Mouse (Mus musculus): ENCODE data around the gene Crabp2.
A peak's percentile ranks its signal among the peaks of the same experiment; 100 is the strongest.

The Crabp2 gene

DNA sequence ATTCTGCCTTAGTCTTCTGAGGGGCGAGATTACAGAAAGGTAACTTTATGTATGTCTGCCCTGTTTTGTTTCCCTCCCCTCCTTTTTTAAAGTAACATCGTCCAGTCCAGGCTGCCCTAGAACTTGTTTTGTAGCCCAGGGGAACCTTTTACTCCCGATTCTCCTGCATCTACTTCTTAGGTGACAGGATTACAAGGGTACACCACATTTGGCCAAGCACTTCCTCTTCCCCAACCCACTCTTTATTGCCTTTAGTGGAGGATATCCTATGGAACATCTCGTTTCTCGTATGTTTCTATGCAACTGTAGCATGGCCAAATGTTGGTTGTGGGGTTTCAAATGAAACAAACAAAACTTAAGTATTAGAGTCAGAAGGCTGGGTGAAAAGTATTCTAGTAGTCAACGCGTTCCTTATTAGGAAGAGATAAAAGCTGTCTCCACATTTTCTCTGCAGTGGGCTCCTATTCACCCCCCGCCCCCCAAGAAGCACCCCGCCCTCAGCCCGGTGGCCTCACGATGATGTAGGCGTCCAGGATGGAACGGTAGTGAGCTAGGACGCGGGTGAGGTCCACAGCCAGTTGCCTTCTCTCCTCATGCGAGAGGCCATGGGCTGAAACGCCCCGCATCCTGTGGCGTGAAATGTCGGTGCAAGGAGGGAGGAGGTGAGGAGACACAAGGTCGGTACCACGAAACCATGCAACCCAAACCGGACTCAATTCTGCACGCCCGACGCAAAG lies 19.0 kb upstream of the Crabp2 start:
- DNase-seq = no peak

DNA sequence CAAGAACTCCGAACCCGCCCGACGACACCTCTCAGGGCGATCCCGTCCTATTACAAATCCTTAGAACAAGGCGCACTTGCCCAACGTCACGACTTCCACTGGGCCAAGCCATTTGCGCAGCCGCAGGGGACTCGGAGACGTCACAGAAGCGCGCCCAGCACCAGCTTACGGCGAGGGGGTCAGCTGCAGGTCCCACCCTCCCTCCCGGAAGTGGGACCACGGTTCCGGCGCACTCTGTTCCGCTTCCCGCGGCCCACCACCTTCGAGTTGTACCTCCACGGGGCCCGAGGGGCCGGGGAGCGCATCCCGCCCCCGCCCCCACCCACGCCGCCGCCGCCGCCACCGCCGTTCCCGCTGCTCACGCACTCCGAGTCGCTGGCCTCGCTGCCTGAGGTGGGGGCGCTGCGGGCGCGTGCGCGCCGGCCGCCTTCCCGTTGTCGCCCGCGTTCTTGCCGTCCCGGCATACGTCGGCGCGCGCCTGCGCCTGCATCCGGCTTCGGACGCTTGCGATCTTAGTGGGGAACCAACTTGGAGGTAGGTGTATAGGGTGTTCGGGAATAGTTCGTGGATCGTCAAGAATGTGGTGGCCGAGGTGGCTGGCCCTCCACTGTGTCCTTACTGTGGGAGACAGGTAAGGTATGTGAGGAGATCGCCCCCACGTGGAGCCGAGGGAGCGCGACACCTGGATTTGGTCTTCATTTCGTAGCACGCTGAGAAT lies 18.2 kb upstream of the Crabp2 start, which contains the start of the genes Isg20l2 and Rrnad1:
Gene Isg20l2 (plus strand): TSS at position 237 of the 718 bp plus-strand sequence.
Gene Rrnad1 (minus strand): TSS at position 640 of the 718 bp plus-strand sequence.
- DNase-seq = peak; percentile 97

DNA sequence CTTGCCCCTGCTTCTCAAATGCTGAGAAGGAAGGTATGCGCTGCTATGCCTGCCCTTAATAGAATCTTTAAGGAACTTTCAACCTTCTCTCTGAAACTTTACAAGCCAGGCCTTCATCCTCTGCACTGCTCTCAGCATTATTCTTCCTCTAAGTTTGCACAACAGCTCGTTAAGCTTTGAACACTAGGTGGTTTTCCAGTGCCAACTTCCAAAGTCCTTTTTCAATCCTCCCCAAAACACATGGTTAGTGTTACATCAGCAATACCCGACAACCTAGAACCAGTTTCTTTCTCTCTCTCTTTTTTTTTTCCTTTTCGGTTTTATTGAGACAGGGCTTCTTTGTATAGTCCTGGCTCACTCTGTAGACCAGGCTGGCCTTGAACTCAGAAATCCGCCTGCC lies 14.4 kb upstream of the Crabp2 start:
- no peak for DNase-seq

DNA sequence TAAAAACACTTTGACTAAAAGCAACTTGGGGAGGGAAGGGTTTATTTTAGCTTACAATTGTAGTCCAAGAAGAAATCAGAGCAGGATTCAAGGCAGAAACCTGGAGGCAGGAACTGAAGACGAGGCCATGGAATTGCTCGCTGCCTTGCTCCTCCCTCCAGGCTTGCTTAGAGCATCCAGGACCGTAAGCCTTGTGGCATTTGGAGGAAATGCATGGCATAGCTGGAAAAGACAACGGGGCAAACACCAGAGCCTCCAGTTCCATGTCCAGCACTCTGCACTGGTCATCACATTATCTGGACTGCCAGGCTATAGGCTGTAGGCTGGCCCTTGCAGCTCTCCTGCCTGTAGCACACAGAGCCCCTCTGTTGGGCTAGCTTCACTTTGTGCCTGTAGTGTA lies 14.0 kb upstream of the Crabp2 start:
- no peak for DNase-seq

DNA sequence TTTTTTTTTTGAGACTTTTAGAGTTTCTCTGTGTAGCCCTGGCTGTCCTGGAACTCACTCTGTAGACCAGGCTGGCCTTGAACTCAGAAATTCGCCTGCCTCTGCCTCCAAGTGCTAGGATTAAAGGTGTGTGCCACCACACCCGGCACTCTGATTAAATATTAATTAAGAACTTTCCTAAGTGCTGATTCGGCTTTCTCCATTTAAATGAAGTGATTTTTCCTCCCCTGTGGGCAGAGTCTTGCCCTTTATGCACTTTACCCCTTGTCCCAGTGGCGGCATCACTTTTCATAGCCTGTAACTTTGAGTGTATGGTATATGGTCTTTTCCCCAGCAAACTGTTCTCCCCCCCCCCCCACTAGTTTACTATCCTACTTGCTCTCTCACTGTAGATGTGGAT lies 13.3 kb upstream of the Crabp2 start:
- no peak for DNase-seq

DNA sequence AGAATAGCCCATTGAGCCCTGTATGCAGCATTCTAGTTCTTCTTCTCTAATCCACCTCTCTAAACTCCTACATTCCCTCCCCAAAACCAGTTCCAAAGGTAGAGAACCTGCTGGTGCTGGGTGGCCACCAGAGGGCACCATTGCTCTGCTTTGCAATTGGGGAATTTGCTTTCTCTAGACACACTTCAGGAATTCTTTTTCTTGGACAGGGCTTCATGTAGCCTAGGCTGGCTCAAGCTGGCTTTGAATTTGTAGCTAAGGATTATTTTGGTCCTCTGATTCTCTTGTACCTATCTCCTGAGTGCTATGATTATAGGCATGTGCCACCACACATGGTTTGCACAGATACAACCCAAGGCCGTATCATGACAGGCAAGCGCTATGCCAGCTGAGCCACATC lies 12.7 kb upstream of the Crabp2 start:
- peak; percentile 50 for DNase-seq

DNA sequence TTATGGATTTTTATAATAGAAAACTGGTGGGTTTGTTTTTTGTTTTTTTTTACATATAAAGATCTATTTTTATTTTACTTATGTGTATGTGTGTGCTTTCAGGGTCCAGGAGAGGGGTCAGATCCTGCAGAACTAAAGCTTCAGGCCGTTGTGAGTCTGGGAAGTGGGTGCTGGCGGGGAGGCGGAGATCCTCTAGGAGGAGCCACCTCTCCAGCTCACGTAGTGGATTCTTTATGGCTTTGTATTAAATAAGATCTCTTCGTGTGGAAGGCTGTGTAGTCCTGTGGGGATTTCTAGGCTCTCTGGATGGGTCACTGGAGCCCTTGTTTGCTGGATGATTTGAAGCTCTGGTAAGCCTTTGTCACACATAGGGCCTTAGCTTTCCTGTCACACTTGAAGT lies 7.9 kb upstream of the Crabp2 start:
- no peak for DNase-seq

DNA sequence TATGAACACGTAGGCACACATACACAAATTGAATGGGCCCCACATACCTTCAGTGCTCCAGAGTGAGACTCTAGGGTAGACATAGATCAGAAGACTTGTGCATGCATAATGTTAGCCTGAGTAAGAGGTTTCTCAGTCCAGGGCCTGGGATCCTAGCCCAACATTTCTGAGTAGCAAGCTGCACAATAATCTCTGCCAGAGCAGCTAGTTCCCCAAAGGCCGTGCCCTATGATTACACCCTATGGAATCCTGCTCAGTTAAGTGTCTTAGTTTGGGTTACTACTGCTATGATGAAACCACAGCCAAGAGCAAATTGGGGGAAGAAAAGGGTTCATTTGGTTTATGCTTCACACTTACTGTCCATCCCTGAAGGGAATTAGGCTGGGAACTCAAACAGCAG lies 6.0 kb upstream of the Crabp2 start:
- no peak for DNase-seq

DNA sequence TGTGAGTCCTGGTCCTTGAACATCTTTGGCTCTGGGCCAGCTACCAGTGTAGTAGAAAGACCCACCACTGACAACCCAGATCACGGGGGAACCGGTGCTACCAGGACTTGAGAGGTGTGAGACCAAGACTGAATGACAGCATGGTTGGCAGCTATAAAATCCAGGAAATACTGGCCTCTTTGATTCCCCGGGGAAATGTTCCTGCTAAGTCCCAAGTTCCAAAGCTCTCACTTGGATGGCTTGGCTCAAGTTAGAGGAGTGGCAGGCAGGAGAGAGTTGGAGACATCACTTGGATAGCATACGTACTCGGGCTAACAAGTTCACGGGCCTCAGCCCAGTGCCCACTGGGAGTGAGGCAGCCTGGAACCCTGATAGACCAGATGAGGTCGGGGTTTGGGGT lies 4.9 kb upstream of the Crabp2 start:
- no peak for DNase-seq

DNA sequence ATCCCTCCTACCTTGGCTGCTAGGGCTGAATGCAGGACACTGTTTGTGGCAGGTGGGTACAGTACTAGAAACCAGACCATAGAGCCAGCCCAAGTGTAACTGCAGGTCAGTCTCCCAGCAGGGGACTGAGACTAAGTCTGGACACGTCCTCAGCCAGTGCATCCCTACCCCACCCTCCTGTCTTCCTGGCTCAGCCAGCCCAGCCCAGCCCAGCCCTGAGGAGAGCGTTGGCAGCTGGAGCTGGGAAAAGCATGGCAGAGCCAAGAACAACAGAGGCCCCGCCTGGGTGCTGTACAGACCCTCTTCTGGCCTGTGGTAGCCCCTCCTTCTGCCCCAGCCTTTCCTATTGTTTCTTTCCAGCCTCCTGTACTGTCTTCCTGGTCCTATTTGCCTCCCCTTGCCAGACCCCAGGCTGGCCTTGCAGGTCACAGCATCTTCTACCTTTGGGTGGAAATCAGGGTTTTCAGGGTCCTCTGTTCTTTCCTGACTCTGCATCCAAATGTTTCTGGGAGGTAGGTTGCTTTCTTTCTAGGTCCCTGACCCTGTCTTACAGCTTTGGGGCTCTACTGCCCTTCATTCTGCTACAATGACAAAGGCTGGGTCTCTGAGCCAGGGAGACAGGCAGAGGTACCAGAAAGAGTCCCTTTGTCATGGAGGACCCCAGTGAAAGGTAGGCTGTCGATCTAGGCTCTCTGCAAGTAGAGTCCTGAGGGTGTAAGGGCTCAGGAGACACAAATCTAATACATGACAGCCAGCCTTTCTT lies 3.4 kb upstream of the Crabp2 start:
- DNase-seq = no peak

DNA sequence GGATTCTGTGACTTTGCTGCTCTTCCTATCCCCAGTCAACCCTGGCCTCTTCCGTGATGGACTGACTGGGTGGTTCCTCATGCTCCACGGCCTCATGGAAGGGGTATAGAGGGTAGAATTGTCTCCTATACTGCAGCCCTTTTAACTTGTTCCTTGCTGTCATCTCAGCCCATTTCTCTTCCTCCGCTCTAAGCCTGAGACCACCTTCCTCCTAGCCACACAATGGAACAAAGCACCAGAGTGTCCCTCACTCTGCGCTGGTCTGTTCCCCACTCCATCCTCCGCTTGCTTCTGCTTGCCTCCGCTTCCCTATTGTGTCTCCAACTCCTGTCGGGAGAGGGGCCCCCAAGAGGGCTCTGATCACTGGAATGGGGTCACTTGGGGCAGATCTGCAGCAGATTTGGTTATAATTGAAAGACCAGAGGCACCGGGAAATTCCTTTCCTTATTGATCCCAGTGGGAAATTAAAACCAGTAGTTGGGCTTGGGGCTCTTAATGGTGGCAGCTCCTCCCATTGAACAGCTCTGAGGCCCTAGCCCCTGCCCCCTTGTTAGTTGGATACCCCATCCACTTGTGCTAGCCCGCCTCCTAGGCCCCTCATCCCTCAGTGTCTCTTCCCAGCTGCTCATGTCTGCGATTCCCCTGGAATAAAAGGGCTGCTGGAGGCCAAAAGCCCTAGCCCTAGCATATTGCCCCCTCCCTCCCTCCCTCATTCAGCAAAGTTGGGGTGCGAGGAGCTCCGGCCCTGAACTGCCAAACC lies 2.5 kb upstream of the Crabp2 start:
- DNase-seq = no peak

DNA sequence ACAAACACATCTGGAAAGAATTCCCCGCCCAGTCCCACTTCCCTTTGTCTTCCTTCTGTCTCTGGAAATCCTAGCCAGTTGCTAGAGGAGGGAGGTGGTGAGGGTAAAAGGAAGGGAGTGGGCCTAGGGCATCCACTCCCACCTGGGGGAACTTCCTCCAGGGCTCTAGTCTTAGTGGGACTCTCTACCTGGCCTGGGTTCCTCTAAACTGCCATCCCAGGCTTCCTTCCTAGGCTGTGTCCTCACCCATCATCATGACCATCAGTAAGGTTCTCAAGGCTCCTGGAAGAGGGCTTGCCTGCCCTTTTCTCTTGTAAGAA lies 2.0 kb upstream of the Crabp2 start:
- no peak for DNase-seq

DNA sequence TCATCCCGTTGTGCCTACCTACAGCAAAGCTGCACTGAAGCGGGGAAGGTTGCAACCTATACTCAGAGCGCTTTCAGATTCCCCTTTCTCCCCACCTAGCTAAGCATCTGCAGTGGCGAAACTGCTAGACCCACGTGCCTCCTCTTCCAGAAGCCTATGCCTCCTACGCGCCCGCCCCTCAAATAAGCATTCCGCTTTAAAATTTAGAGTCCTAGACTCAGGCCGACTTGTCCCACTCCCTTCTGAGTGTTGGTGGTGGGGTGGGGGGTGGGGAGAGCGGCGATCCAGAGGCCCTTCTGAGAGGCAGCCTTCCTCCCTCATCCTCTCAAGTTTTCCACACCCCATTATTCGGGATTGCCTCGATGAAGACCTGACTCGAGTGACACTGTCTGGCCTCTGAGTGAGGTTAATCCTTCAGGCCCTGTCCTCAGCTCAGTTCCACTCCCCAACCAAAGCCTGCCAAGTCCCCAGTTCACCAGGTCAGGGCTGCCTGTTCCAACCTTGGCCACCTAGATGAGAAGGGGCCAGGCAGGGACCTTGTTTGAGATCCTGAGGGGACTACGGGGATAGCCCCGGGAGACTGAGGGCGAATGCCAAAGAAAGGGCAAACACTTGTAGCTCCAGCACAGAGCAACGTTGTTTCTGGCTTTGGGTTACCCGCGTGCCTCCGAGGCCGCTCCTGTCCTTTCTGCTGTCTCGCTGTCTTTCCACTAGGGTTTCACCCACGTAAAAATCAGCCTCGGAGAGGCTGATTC lies 1.2 kb upstream of the Crabp2 start:
- no peak for DNase-seq

DNA sequence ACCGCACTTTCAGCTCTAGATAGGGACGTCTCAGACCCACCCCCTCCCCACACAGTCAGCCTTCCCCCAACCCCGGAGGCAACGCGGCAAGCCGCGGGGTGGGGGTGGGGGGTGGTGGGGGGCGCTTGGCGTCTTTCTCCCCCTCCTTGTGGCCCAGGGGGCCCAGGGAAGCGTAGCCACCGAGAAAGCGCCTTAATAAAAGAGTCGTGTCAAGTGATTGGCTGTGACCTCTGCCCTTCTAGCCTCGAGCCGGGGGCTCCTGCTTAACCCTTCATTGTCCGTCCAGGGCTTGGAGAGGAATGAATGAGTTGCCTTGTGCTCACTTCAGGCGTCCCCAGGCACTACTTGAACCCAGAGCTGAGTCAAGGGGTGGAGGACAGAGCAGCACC lies 661 bp upstream of the Crabp2 start:
- DNase-seq = no peak

DNA sequence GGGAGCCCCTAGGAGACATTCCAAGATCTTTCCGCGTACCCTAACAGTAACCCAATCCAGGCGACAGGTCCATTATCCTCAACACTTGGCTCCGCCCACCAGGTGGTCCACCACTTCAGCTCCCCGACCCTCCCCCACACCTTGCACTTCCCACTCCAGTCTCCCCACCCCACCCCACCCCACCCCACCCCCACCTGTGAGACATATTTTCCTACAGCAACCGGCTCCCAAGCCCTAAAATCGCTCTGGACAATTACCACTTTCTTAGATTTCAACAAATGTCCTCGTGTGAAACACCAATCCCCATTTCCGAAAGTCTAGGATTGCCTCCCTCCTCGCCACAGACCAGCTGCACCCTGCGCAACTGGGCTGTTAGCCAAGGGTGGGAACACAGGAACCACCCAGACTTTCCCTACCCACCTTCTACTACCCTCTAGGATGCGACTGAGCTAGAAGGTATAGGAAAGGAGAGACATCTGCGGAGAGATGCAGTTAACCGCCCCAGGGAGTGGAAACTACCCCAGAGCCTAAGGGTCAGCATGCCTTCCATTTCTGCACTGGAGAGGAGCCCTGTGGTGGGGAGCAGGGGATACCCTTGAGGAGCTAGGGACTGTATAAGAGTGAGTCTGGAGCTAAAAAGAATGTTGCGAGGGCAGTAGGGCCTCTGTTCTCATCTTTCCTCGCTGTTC lies 944 bp downstream of the Crabp2 start:
- DNase-seq = no peak

DNA sequence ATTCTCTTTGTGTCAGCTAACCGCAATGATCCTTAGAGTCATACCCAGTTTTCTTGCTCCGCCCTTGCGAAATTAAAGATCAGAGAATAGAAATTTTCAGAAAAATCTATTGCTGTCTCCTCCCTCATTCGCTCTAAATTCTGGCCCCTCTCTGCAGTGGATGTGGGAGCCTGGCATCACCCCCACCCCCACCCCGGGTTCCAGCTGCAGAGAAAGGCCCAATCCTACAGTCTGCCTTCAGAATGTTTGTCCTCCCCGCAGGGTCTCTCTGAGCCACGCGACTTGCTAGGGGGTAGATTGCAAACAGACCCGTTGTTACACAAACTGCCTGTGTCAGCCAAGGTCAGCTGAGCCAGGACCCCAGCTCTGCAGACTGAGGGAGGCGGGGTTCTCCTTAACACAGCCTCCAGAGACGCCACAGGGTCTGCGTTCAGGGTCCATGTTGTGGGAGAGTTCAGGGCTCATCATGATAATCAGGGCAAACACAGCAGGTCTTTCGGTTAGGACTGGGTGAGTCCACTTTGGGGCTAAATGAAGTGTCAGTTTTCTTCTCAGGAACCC lies 1.6 kb downstream of the Crabp2 start:
- DNase-seq = no peak

DNA sequence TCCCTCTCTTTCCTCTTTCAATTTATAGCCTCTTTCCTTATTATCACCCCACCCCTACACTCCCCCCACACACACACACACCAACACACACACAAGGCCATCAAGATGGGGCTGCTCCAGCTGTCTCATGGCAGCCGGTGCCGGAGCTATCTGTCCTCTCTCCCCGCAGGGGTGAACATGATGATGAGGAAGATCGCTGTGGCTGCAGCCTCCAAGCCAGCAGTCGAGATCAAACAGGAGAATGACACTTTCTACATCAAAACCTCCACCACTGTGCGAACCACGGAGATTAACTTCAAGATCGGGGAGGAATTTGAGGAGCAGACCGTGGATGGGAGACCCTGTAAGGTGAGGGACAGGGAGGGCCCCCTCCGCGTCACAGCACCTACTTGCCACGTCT lies 3.5 kb downstream of the Crabp2 start:
- DNase-seq = no peak

DNA sequence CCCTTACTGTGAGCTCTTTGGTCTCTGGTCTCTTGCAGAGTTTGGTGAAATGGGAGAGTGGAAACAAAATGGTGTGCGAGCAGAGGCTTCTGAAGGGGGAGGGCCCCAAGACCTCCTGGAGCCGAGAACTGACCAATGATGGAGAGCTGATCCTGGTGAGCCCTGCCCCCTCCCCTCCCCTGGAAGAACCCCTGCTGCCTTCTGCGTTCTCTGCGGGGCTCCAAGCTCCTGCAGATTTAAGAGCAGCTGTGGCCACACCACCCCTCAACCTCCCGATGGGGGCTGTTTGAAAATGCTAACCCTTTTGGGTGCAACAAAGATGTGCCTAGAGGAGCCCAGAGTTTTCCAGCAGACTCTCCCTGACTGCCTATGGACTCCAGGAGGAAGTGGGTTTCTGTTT lies 4.0 kb downstream of the Crabp2 start:
- no peak for DNase-seq

DNA sequence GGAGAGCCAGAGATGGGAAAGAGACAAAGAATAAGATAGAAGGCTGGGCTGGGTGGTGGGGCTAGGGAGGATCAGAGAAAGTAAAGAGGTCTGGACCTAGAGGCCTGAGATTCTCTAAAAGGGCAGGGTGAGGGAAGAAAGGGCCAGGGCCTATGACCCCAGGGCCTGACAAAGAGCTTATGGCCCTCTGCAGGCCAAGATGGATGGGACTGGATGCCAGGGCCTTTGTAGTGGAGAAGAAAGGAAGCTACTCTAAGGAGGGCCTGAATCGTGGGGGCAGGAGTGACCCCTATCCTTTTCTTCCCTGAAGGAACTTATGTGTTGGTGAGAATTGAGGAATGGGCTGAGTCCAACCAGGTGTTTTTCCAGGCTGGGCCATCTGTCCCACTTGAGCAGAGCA lies 9.6 kb downstream of the Crabp2 start:
- DNase-seq = no peak

DNA sequence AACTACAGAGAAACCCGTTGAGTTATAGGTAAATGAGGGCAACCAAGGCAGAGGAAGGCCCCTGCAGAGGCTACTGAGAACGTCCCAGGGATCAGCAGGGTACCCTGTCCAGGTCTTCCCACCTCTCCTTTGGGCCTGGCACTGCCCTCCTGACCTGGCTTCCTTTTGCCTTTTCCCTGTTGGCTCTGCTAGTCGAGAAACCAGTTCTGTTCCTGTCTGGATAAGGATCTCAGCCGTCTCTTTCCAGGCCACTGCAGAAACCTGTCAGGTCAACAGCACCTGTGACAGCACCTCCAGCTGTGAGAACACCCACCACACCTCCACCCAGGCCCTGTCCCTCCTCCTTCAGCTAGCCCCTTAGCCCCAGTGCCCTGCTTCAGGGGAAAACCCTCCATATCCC lies 10.0 kb downstream of the Crabp2 start:
- no peak for DNase-seq

DNA sequence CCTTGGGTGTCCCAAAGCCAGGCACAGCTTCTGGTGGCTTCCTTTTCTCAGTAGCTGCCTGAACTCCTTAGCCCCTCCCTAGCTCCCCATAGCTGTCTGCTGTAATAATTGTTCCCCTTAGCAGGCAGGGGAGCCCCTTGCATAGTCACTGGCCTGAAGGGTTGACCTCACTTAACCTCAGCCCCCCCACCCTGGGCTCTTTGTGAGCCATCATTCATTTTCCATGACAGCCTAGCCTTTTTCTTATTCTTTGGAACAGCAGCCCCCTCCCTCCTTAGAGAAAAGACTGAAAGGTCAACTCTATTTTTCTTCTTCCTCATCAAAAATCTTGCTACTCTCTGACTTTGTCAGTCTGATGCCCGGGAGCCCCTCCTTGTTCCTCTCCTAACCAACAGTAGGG lies 10.5 kb downstream of the Crabp2 start:
- no peak for DNase-seq

DNA sequence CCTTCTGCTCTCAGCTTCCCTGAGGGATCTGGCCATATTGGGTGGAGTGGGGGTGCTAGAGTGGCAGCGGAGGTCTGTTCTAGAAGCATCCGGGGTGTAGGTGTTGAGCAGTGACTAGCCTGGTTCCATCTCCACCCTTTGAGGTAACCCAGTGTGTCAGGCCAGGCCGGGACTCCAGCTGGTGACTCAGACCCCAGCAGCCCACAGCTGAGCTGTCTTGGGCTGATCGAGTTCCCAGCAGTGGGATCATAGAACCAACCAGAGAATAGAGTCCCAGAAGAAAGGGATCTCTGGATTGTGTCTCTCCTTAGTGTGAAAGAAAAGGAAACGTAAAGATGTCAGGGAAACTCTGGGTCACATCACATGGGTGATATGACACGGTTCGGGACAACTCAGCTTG lies 10.9 kb downstream of the Crabp2 start:
- DNase-seq = no peak

Measured in layer of hippocampus, adult 9-11 months (tissue).